Mouse (Mus musculus) limb, embryonic 14.5 days (tissue): ENCODE measurements at regions not wholly inside any gene's neighbourhood (a gene's known extent, or its start where the extent isn't known, plus 50 kb on each side); places are given as distances from the start of the nearest gene placed in this dataset.

Experiments
- ATAC-seq: fragments of 200-750 bp; cut with Nextera tagmentation; 2 replicates; pipeline ENCODE4 v1.8.0; 2017; ENCODE audit warnings: low read depth, moderate number of reproducible peaks, moderate TSS enrichment; ENCODE audit not compliant: low FRiP score
- DNase-seq: peaks from one replicate; pipeline ENCODE4 v3.0.0-alpha.2; 2015; ENCODE audit warnings: low spot score
- H3K27ac ChIP-seq: fragments of 300-500 bp; sonication (generic); replicated peaks from 2 replicates; pipeline ENCODE4 v1.5.1; 2014; ENCODE audit warnings: low read depth, mild to moderate bottlenecking, low read length, moderate library complexity, mixed read lengths
- H3K27me3 ChIP-seq: fragments of 300-500 bp; sonication (generic); 2 replicates; pipeline ENCODE4 v1.6.1; 2014; ENCODE audit warnings: low read length, mixed read lengths; ENCODE audit not compliant: control insufficient read depth, insufficient read depth
- H3K36me3 ChIP-seq: fragments of 300-500 bp; sonication (generic); 2 replicates; pipeline ENCODE4 v1.6.1; 2014; ENCODE audit warnings: mild to moderate bottlenecking, low read length, moderate library complexity, mixed read lengths; ENCODE audit not compliant: control insufficient read depth, insufficient read depth
- H3K4me1 ChIP-seq: fragments of 300-500 bp; sonication (generic); 2 replicates; pipeline ENCODE4 v1.6.1; 2014; ENCODE audit warnings: antibody characterized with exemption, low read length, mixed read lengths; ENCODE audit not compliant: control insufficient read depth, insufficient read depth
- H3K4me2 ChIP-seq: fragments of 300-500 bp; sonication (generic); replicated peaks from 2 replicates; pipeline ENCODE4 v1.6.1; 2014; ENCODE audit warnings: low read depth, mild to moderate bottlenecking, low read length, moderate library complexity; ENCODE audit not compliant: severe bottlenecking
- H3K4me3 ChIP-seq: fragments of 300-500 bp; sonication (generic); replicated peaks from 2 replicates; pipeline ENCODE4 v1.5.1; 2014; ENCODE audit warnings: low read length
- H3K9ac ChIP-seq: fragments of 300-500 bp; sonication (generic); 2 replicates; pipeline ENCODE4 v1.6.1; 2014; ENCODE audit warnings: mild to moderate bottlenecking, low read depth, low read length, moderate library complexity; ENCODE audit not compliant: severe bottlenecking
- H3K9me3 ChIP-seq: fragments of 300-500 bp; sonication (generic); 2 replicates; pipeline ENCODE4 v1.6.1; 2016; ENCODE audit warnings: low read length; ENCODE audit not compliant: control insufficient read depth
- POLR2A ChIP-seq: fragments of 200-500 bp; IDR thresholded peaks from 2 replicates; pipeline ENCODE4 v1.8.0; 2012; ENCODE audit warnings: inconsistent platforms, mild to moderate bottlenecking, moderate library complexity, borderline replicate concordance; ENCODE audit not compliant: insufficient read depth, insufficient read length; ENCODE audit errors: extremely low read depth
- WGBS: fragments of 180-500 bp; shearing (Covaris S2); extraction: QIAGEN DNeasy Blood & Tissue Kit; methylation state at CpG from one replicate; pipeline ENCODE4 v1.1.7; 2014; 5-methylcytosine and 5-hydroxymethylcytosine counted together

- WGBS: 92% methylated on average over 1 of the region's 1 CpGs
- H3K27me3 ChIP-seq: no peaks in the 10 kb centered on the region
- H3K9me3 ChIP-seq: no peaks in the 10 kb centered on the region
- peaks cover 10% of the 10 kb centered on the region; the same call in 1 of the 2 replicates for H3K4me1 ChIP-seq
- TF ChIP-seq POLR2A: no peak
- H3K9ac ChIP-seq: no peak overlapping the region
- no peak for ATAC-seq
- no peak for DNase-seq
- no peak overlapping the region for H3K27ac ChIP-seq
- no peak overlapping the region for H3K4me2 ChIP-seq
- H3K36me3 ChIP-seq: no peaks in the 10 kb centered on the region
- H3K4me3 ChIP-seq: no peak overlapping the region
Observed at GRCm38 (mm10) chr13:83131982-83132354, 371.9 kb upstream of the Mef2c start.

GRCm38 (mm10) chr13:83132671-83133638 lies 370.9 kb upstream of the Mef2c start:
- DNase-seq (peak; percentile 20), ATAC-seq (no peak)
- WGBS: 29% methylated on average over 7 of the region's 7 CpGs
- Histone ChIP-seq H3K4me2 (no peak overlapping the region), H3K4me3 (no peak overlapping the region), H3K9me3 (no peaks in the 10 kb centered on the region), H3K36me3 (no peaks in the 10 kb centered on the region), H3K27ac (no peak overlapping the region), H3K4me1 (peaks cover 10% of the 10 kb centered on the region; the same call in 1 of the 2 replicates), H3K27me3 (no peaks in the 10 kb centered on the region), H3K9ac (no peak overlapping the region)
- TF ChIP-seq POLR2A: no peak

GRCm38 (mm10) chr13:83143316-83143715 lies 360.5 kb upstream of the Mef2c start:
- peak; percentile 27 for DNase-seq
- H3K36me3 ChIP-seq: no peaks in the 10 kb centered on the region

GRCm38 (mm10) chr13:83154626-83155124 lies 349.2 kb upstream of the Mef2c start:
- H3K27me3 ChIP-seq: no peaks in the 10 kb centered on the region
- H3K4me3 ChIP-seq: no peak overlapping the region
- H3K36me3 ChIP-seq: no peaks in the 10 kb centered on the region
- WGBS: 70% methylated on average over 1 of the region's 1 CpGs
- no peaks in the 10 kb centered on the region for H3K9me3 ChIP-seq
- no peak for DNase-seq
- no peak overlapping the region for H3K27ac ChIP-seq
- no peak for ATAC-seq
- no peak overlapping the region for H3K9ac ChIP-seq
- H3K4me2 ChIP-seq: no peak overlapping the region
- no peaks in the 10 kb centered on the region for H3K4me1 ChIP-seq
- TF ChIP-seq POLR2A: no peak

More at GRCm38 (mm10) chr13:83143316-83143715, 360.5 kb upstream of the Mef2c start:
- no peak for TF ChIP-seq POLR2A
- no peak overlapping the region for H3K4me3 ChIP-seq
- no peak overlapping the region for H3K9ac ChIP-seq
- H3K4me2 ChIP-seq: no peak overlapping the region
- no peak for ATAC-seq
- WGBS: 18% methylated on average over 3 of the region's 3 CpGs
- peaks cover 4% of the 10 kb centered on the region; the same call in 1 of the 2 replicates for H3K4me1 ChIP-seq
- H3K27me3 ChIP-seq: no peaks in the 10 kb centered on the region
- no peak overlapping the region for H3K27ac ChIP-seq
- no peaks in the 10 kb centered on the region for H3K9me3 ChIP-seq

GRCm38 (mm10) chr13:83159969-83160368 lies 343.9 kb upstream of the Mef2c start:
- no peak for TF ChIP-seq POLR2A
- DNase-seq (no peak), ATAC-seq (no peak)
- Histone ChIP-seq H3K27me3 (no peaks in the 10 kb centered on the region), H3K4me3 (no peak overlapping the region), H3K9me3 (no peaks in the 10 kb centered on the region), H3K27ac (no peak overlapping the region), H3K9ac (no peak overlapping the region), H3K36me3 (no peaks in the 10 kb centered on the region), H3K4me1 (no peaks in the 10 kb centered on the region), H3K4me2 (no peak overlapping the region)
- 47% methylated on average over 2 of the region's 2 CpGs for WGBS
